Comparison of ENCODE assay signal across 24 mouse cellular contexts in genomic region chr7:113081120-113081519, GRCm38 (mm10).
DNase-seq lines count a peak whose midpoint lies in the region; ATAC-seq and TF ChIP-seq lines count a peak whose summit lies in the region.
"Had no signal": no experiment of that assay in that cellular context is flagged by ENCODE, and none has a peak within 500 bp of the region (broad histone marks: within the 10 kb centered on the region; RNA-seq: fewer than 3 reads in every experiment).

No protein-coding gene starts in this region.

- no peak for DNase-seq in intestine, embryonic 14.5 days (ENCODE audit: low spot score)
- peak; percentile 24 for DNase-seq in R1 (ENCODE audit: low read depth, low spot score)
- DNase-seq in ovary, postnatal 36 days (ENCODE audit: low spot score): no peak
- DNase-seq: B cell, adult 2 months; cerebellum, adult 11-12 months; cerebellum, postnatal 10 days; gastrocnemius, postnatal 36 days; kidney, adult 8-10 months; lung, adult 18-20 months; lung, postnatal 14 days; right cerebral cortex, postnatal 14 days; thymus, postnatal 14 days had no signal

- 0 out of 2 replicates have a peak, but pooled peaks have one; percentile 33 for ATAC-seq in heart, embryonic 12.5 days (ENCODE audit: insufficient number of reproducible peaks, low FRiP score)
- ATAC-seq in heart, embryonic 11.5 days (replicated peaks; ENCODE audit: insufficient number of reproducible peaks, low FRiP score, low TSS enrichment): no peak
- peak; percentile 53; the same call in 1 of the 2 replicates for ATAC-seq in intestine, embryonic 14.5 days (replicated peaks; ENCODE audit: low FRiP score, low TSS enrichment, low read depth)
- no peak for ATAC-seq in intestine, postnatal 0 days
- ATAC-seq in stomach, embryonic 15.5 days (ENCODE audit: insufficient read depth, low FRiP score, low read depth): peak; percentile 35; the same call in 1 of the 2 replicates
- ATAC-seq: liver, embryonic 12.5 days had no signal

- H3K9ac ChIP-seq in heart, embryonic 12.5 days: no peak overlapping the region
- H3K9ac ChIP-seq in heart, embryonic 11.5 days (ENCODE audit: low read depth, low read length): no peak overlapping the region
- no peak overlapping the region for H3K9ac ChIP-seq in intestine, embryonic 14.5 days (ENCODE audit: low read length)
- H3K9ac ChIP-seq in intestine, postnatal 0 days (ENCODE audit: low read depth, low read length): no peak overlapping the region
- H3K9ac ChIP-seq in stomach, embryonic 15.5 days: no peak overlapping the region
- H3K9ac ChIP-seq: embryonic facial prominence, embryonic 12.5 days; forebrain, embryonic 12.5 days; hindbrain, embryonic 13.5 days; limb, embryonic 12.5 days; liver, embryonic 12.5 days; midbrain, embryonic 12.5 days; neural tube, embryonic 15.5 days had no signal

- H3K27ac ChIP-seq in heart, embryonic 12.5 days (ENCODE audit: poor library complexity, severe bottlenecking): no peak overlapping the region
- no peak overlapping the region; the same call in 1 of the 2 replicates for H3K27ac ChIP-seq in heart, embryonic 11.5 days (ENCODE audit: low read depth, low read length)
- H3K27ac ChIP-seq in intestine, embryonic 14.5 days (ENCODE audit: low read depth): no peak overlapping the region
- no peak overlapping the region for H3K27ac ChIP-seq in intestine, postnatal 0 days (ENCODE audit: low read depth, low read length)
- no peak overlapping the region for H3K27ac ChIP-seq in stomach, embryonic 15.5 days
- H3K27ac ChIP-seq: embryonic facial prominence, embryonic 12.5 days; forebrain, embryonic 12.5 days; hindbrain, embryonic 13.5 days; limb, embryonic 12.5 days; liver, embryonic 12.5 days; midbrain, embryonic 12.5 days; neural tube, embryonic 15.5 days had no signal

- no peaks in the 10 kb centered on the region for H3K36me3 ChIP-seq in heart, embryonic 12.5 days
- H3K36me3 ChIP-seq in heart, embryonic 11.5 days (ENCODE audit: control insufficient read depth, insufficient read depth, low read length): no peaks in the 10 kb centered on the region
- H3K36me3 ChIP-seq in intestine, embryonic 14.5 days (ENCODE audit: control insufficient read depth, insufficient read depth, low read length): no peaks in the 10 kb centered on the region
- H3K36me3 ChIP-seq in intestine, postnatal 0 days (ENCODE audit: control insufficient read depth, insufficient read depth): no peaks in the 10 kb centered on the region
- H3K36me3 ChIP-seq in stomach, embryonic 15.5 days: no peaks in the 10 kb centered on the region
- H3K36me3 ChIP-seq: embryonic facial prominence, embryonic 12.5 days; forebrain, embryonic 12.5 days; hindbrain, embryonic 13.5 days; limb, embryonic 12.5 days; liver, embryonic 12.5 days; midbrain, embryonic 12.5 days; neural tube, embryonic 15.5 days had no signal

- H3K4me1 ChIP-seq in heart, embryonic 12.5 days (replicated peaks): peaks cover 23% of the 10 kb centered on the region
- H3K4me1 ChIP-seq in heart, embryonic 11.5 days (ENCODE audit: control insufficient read depth, insufficient read depth, low read length): peaks cover 19% of the 10 kb centered on the region
- H3K4me1 ChIP-seq in intestine, embryonic 14.5 days (replicated peaks; ENCODE audit: control insufficient read depth, insufficient read depth, low read length): no peaks in the 10 kb centered on the region
- no peaks in the 10 kb centered on the region for H3K4me1 ChIP-seq in intestine, postnatal 0 days (replicated peaks; ENCODE audit: control insufficient read depth, insufficient read depth, low read length)
- no peaks in the 10 kb centered on the region for H3K4me1 ChIP-seq in stomach, embryonic 15.5 days
- H3K4me1 ChIP-seq: embryonic facial prominence, embryonic 12.5 days; hindbrain, embryonic 13.5 days; limb, embryonic 12.5 days; midbrain, embryonic 12.5 days; neural tube, embryonic 15.5 days had no signal

- TF ChIP-seq CTCF in intestine, postnatal 0 days (IDR thresholded peaks at IDR 0.05; ENCODE audit: low read depth): no peak

- H3K9me3 ChIP-seq in heart, embryonic 12.5 days (replicated peaks): no peaks in the 10 kb centered on the region
- H3K9me3 ChIP-seq in heart, embryonic 11.5 days (replicated peaks; ENCODE audit: control insufficient read depth, low read length): no peaks in the 10 kb centered on the region
- no peaks in the 10 kb centered on the region for H3K9me3 ChIP-seq in intestine, embryonic 14.5 days (ENCODE audit: control insufficient read depth, low read length)
- H3K9me3 ChIP-seq in intestine, postnatal 0 days (ENCODE audit: control insufficient read depth): no peaks in the 10 kb centered on the region
- no peaks in the 10 kb centered on the region for H3K9me3 ChIP-seq in stomach, embryonic 15.5 days
- H3K9me3 ChIP-seq: embryonic facial prominence, embryonic 12.5 days; forebrain, embryonic 12.5 days; hindbrain, embryonic 13.5 days; limb, embryonic 12.5 days; liver, embryonic 12.5 days; midbrain, embryonic 12.5 days; neural tube, embryonic 15.5 days had no signal

- 30% methylated on average over 5 of the region's 5 CpGs for WGBS in heart, embryonic 12.5 days
- 40% methylated on average over 5 of the region's 5 CpGs for WGBS in heart, embryonic 11.5 days (ENCODE audit: insufficient replicate concordance)
- 67% methylated on average over 5 of the region's 5 CpGs for WGBS in intestine, embryonic 14.5 days
- WGBS in intestine, postnatal 0 days: 51% methylated on average over 5 of the region's 5 CpGs
- WGBS in stomach, embryonic 15.5 days: 60% methylated on average over 5 of the region's 5 CpGs

- H3K27me3 ChIP-seq in heart, embryonic 12.5 days (replicated peaks): no peaks in the 10 kb centered on the region
- H3K27me3 ChIP-seq in heart, embryonic 11.5 days (ENCODE audit: control insufficient read depth, insufficient read depth, low read length): no peaks in the 10 kb centered on the region
- no peaks in the 10 kb centered on the region for H3K27me3 ChIP-seq in intestine, embryonic 14.5 days (replicated peaks; ENCODE audit: control insufficient read depth, insufficient read depth, low read length)
- no peaks in the 10 kb centered on the region for H3K27me3 ChIP-seq in intestine, postnatal 0 days (replicated peaks; ENCODE audit: control insufficient read depth, insufficient read depth, low read length)
- no peaks in the 10 kb centered on the region for H3K27me3 ChIP-seq in stomach, embryonic 15.5 days (replicated peaks)
- H3K27me3 ChIP-seq: embryonic facial prominence, embryonic 12.5 days; limb, embryonic 12.5 days; neural tube, embryonic 15.5 days had no signal

- H3K4me2 ChIP-seq in heart, embryonic 12.5 days: no peak overlapping the region
- H3K4me2 ChIP-seq in heart, embryonic 11.5 days: no peak overlapping the region
- no peak overlapping the region for H3K4me2 ChIP-seq in intestine, embryonic 14.5 days (ENCODE audit: low read length)
- no peak overlapping the region for H3K4me2 ChIP-seq in intestine, postnatal 0 days (replicated peaks; ENCODE audit: low read depth)
- no peak overlapping the region for H3K4me2 ChIP-seq in stomach, embryonic 15.5 days
- H3K4me2 ChIP-seq: embryonic facial prominence, embryonic 12.5 days; forebrain, embryonic 12.5 days; hindbrain, embryonic 13.5 days; limb, embryonic 12.5 days; liver, embryonic 12.5 days; midbrain, embryonic 12.5 days; neural tube, embryonic 15.5 days had no signal

- H3K4me3 ChIP-seq in heart, embryonic 12.5 days: no peak overlapping the region
- no peak overlapping the region for H3K4me3 ChIP-seq in heart, embryonic 11.5 days (ENCODE audit: low read depth, low read length)
- H3K4me3 ChIP-seq in intestine, embryonic 14.5 days (ENCODE audit: low read depth, low read length): no peak overlapping the region
- no peak overlapping the region for H3K4me3 ChIP-seq in intestine, postnatal 0 days (ENCODE audit: low read depth, low read length)
- no peak overlapping the region for H3K4me3 ChIP-seq in stomach, embryonic 15.5 days (replicated peaks)
- H3K4me3 ChIP-seq: embryonic facial prominence, embryonic 12.5 days; erythroblast, embryonic 14.5 days; forebrain, embryonic 12.5 days; hindbrain, embryonic 13.5 days; limb, embryonic 12.5 days; liver, embryonic 12.5 days; midbrain, embryonic 12.5 days; neural tube, embryonic 15.5 days had no signal

Comparison
In these comparisons a context has a peak if more than half of its experiments do, and no peak if none do; other contexts are left out.
1. ATAC-seq: peak in heart, embryonic 12.5 days (single experiment), intestine, embryonic 14.5 days (single experiment) and stomach, embryonic 15.5 days (single experiment); none in heart, embryonic 11.5 days (single experiment) and intestine, postnatal 0 days (single experiment).